Mouse (Mus musculus) hindbrain, embryonic 14.5 days (tissue): ENCODE measurements around the gene Cog1. TPM values are rescaled to one million over a fixed set of nuclear protein-coding genes. Genes with fewer than 3 reads are reported as not detected.

ENCODE experiments used
- ATAC-seq: fragments of 200-750 bp; cut with Nextera tagmentation; 2 replicates; pipeline ENCODE4 v1.8.0; 2017; ENCODE audit warnings: moderate number of reproducible peaks, mild to moderate bottlenecking, moderate TSS enrichment, moderate library complexity; ENCODE audit not compliant: low FRiP score
- DNase-seq: peaks from one replicate; pipeline ENCODE4 v3.0.0-alpha.2; 2015; ENCODE audit warnings: low spot score
- H3K27ac ChIP-seq: fragments of 300-500 bp; sonication (generic); 2 replicates; pipeline ENCODE4 v1.5.1; 2014; ENCODE audit warnings: mild to moderate bottlenecking, moderate library complexity
- H3K27me3 ChIP-seq: fragments of 300-500 bp; sonication (generic); 2 replicates; pipeline ENCODE4 v1.6.1; 2014; ENCODE audit warnings: mild to moderate bottlenecking, low read length, mixed read lengths; ENCODE audit not compliant: control insufficient read depth, insufficient read depth
- H3K36me3 ChIP-seq: fragments of 300-500 bp; sonication (generic); replicated peaks from 2 replicates; pipeline ENCODE4 v1.6.1; 2014; ENCODE audit not compliant: control insufficient read depth, insufficient read depth
- H3K4me1 ChIP-seq: fragments of 300-500 bp; sonication (generic); replicated peaks from 2 replicates; pipeline ENCODE4 v1.6.1; 2014; ENCODE audit warnings: antibody characterized with exemption, low read length, mixed read lengths; ENCODE audit not compliant: control insufficient read depth, insufficient read depth
- H3K4me2 ChIP-seq: fragments of 300-500 bp; sonication (generic); replicated peaks from 2 replicates; pipeline ENCODE4 v1.6.1; 2014; ENCODE audit warnings: mild to moderate bottlenecking, moderate library complexity
- H3K4me3 ChIP-seq: fragments of 300-500 bp; sonication (generic); replicated peaks from 2 replicates; pipeline ENCODE4 v1.5.1; 2014; ENCODE audit warnings: mild to moderate bottlenecking, low read length
- H3K9ac ChIP-seq: fragments of 300-500 bp; sonication (generic); 2 replicates; pipeline ENCODE4 v1.6.1; 2014
- H3K9me3 ChIP-seq: fragments of 300-500 bp; sonication (generic); 2 replicates; pipeline ENCODE4 v1.6.1; 2016; ENCODE audit warnings: low read length; ENCODE audit not compliant: control insufficient read depth
- WGBS: fragments of 180-500 bp; shearing (Covaris S2); extraction: QIAGEN DNeasy Blood & Tissue Kit; methylation state at CpG from one replicate; pipeline ENCODE4 v1.1.7; 2014; 5-methylcytosine and 5-hydroxymethylcytosine counted together
- polyA plus RNA-seq: library from polyadenylated mRNA; unstranded; fragments of >200 nt; fragmentation: Nextera tagmentation; extraction: Ambion mirVana; gene quantifications from 2 replicates; pipeline ENCODE4 v1.2.1, GENCODE M21; 2014

The Cog1 gene
- polyA plus RNA-seq, 1 experiment from 2014 or later: 38.0 TPM

GRCm38 (mm10) chr11:113669711-113670110 lies 20.7 kb downstream of the Cog1 start:
- Histone ChIP-seq H3K4me3 (no peak overlapping the region), H3K9ac (no peak overlapping the region), H3K27me3 (no peaks in the 10 kb centered on the region), H3K9me3 (no peaks in the 10 kb centered on the region), H3K27ac (no peak overlapping the region), H3K4me1 (no peaks in the 10 kb centered on the region), H3K4me2 (no peak overlapping the region), H3K36me3 (peaks cover 36% of the 10 kb centered on the region)
- ATAC-seq (no peak), DNase-seq (no peak)
- 82% methylated on average over 4 of the region's 4 CpGs for WGBS

- no peak overlapping the region for H3K27ac ChIP-seq
- no peaks in the 10 kb centered on the region for H3K27me3 ChIP-seq
- 89% methylated on average over 4 of the region's 4 CpGs for WGBS
- no peaks in the 10 kb centered on the region for H3K9me3 ChIP-seq
- no peak for ATAC-seq
- no peak overlapping the region for H3K4me3 ChIP-seq
- no peak overlapping the region for H3K9ac ChIP-seq
- no peaks in the 10 kb centered on the region for H3K4me1 ChIP-seq
- H3K4me2 ChIP-seq: no peak overlapping the region
- no peak for DNase-seq
- H3K36me3 ChIP-seq: peaks cover 59% of the 10 kb centered on the region
Observed at GRCm38 (mm10) chr11:113673614-113674013, 24.6 kb downstream of the Cog1 start.

- Histone ChIP-seq H3K27ac (no peak overlapping the region), H3K4me3 (no peak overlapping the region), H3K27me3 (no peaks in the 10 kb centered on the region), H3K9ac (no peak overlapping the region), H3K4me2 (no peak overlapping the region), H3K36me3 (peaks cover 59% of the 10 kb centered on the region), H3K4me1 (no peaks in the 10 kb centered on the region), H3K9me3 (no peaks in the 10 kb centered on the region)
- 85% methylated on average over 5 of the region's 5 CpGs for WGBS
- DNase-seq (no peak), ATAC-seq (no peak)
Observed at GRCm38 (mm10) chr11:113674595-113674994, 25.6 kb downstream of the Cog1 start.

GRCm38 (mm10) chr11:113676847-113677246 lies 27.9 kb downstream of the Cog1 start:
- H3K4me3 ChIP-seq: no peak overlapping the region
- no peak for DNase-seq
- H3K27me3 ChIP-seq: no peaks in the 10 kb centered on the region
- no peaks in the 10 kb centered on the region for H3K9me3 ChIP-seq
- no peak overlapping the region for H3K27ac ChIP-seq
- ATAC-seq: no peak
- no peak overlapping the region for H3K4me2 ChIP-seq
- 88% methylated on average over 2 of the region's 2 CpGs for WGBS
- peaks cover 10% of the 10 kb centered on the region for H3K4me1 ChIP-seq
- H3K9ac ChIP-seq: no peak overlapping the region
- peaks cover 48% of the 10 kb centered on the region for H3K36me3 ChIP-seq

GRCm38 (mm10) chr11:113677378-113677777 lies 28.4 kb downstream of the Cog1 start:
- no peak overlapping the region for H3K9ac ChIP-seq
- H3K36me3 ChIP-seq: peaks cover 44% of the 10 kb centered on the region
- H3K27ac ChIP-seq: no peak overlapping the region
- peaks cover 16% of the 10 kb centered on the region for H3K4me1 ChIP-seq
- no peak overlapping the region for H3K4me2 ChIP-seq
- no peak for ATAC-seq
- H3K4me3 ChIP-seq: no peak overlapping the region
- no peak for DNase-seq
- no peaks in the 10 kb centered on the region for H3K27me3 ChIP-seq
- WGBS: 88% methylated on average over 2 of the region's 2 CpGs
- H3K9me3 ChIP-seq: no peaks in the 10 kb centered on the region

- no peak for ATAC-seq
- H3K4me2 ChIP-seq: no peak overlapping the region
- no peak overlapping the region for H3K9ac ChIP-seq
- DNase-seq: no peak
- no peaks in the 10 kb centered on the region for H3K27me3 ChIP-seq
- no peaks in the 10 kb centered on the region for H3K9me3 ChIP-seq
- H3K4me1 ChIP-seq: peaks cover 23% of the 10 kb centered on the region
- no peak overlapping the region for H3K27ac ChIP-seq
- WGBS: 88% methylated on average over 8 of the region's 8 CpGs
- H3K4me3 ChIP-seq: no peak overlapping the region
- peaks cover 36% of the 10 kb centered on the region for H3K36me3 ChIP-seq
Observed at GRCm38 (mm10) chr11:113678373-113678772, 29.4 kb downstream of the Cog1 start.

- H3K9me3 ChIP-seq: no peaks in the 10 kb centered on the region
- ATAC-seq: no peak
- H3K27me3 ChIP-seq: no peaks in the 10 kb centered on the region
- no peak overlapping the region for H3K4me2 ChIP-seq
- H3K27ac ChIP-seq: no peak overlapping the region
- DNase-seq: no peak
- H3K4me1 ChIP-seq: peaks cover 35% of the 10 kb centered on the region
- H3K9ac ChIP-seq: no peak overlapping the region
- no peak overlapping the region for H3K4me3 ChIP-seq
- 96% methylated on average over 2 of the region's 2 CpGs for WGBS
- H3K36me3 ChIP-seq: peaks cover 13% of the 10 kb centered on the region
Observed at GRCm38 (mm10) chr11:113680954-113681353, 32.0 kb downstream of the Cog1 start.

GRCm38 (mm10) chr11:113681979-113682378 lies 33.0 kb downstream of the Cog1 start:
- no peaks in the 10 kb centered on the region for H3K27me3 ChIP-seq
- H3K4me3 ChIP-seq: peak overlapping the region; percentile 89; the same call in 1 of the 2 replicates
- peak overlapping the region; percentile 81 for H3K9ac ChIP-seq
- H3K36me3 ChIP-seq: peaks cover 2% of the 10 kb centered on the region
- DNase-seq: no peak
- no peak for ATAC-seq
- peak overlapping the region; percentile 90 for H3K4me2 ChIP-seq
- H3K4me1 ChIP-seq: peaks cover 35% of the 10 kb centered on the region
- H3K9me3 ChIP-seq: no peaks in the 10 kb centered on the region
- no peak overlapping the region for H3K27ac ChIP-seq

- DNase-seq (no peak), ATAC-seq (peak; percentile 37)
- peak overlapping the region; percentile 89 for H3K4me3 ChIP-seq
- WGBS: 3% methylated on average over 37 of the region's 38 CpGs
- peak overlapping the region; percentile 90 for H3K27ac ChIP-seq
- H3K36me3 ChIP-seq: peaks cover 6% of the 10 kb centered on the region
- peak overlapping the region; percentile 81 for H3K9ac ChIP-seq
- peak overlapping the region; percentile 90 for H3K4me2 ChIP-seq
- H3K9me3 ChIP-seq: no peaks in the 10 kb centered on the region
- peaks cover 35% of the 10 kb centered on the region for H3K4me1 ChIP-seq
- H3K27me3 ChIP-seq: no peaks in the 10 kb centered on the region
Observed at GRCm38 (mm10) chr11:113682897-113683626, 34.1 kb downstream of the Cog1 start.

GRCm38 (mm10) chr11:113683627-113683956 lies 34.6 kb downstream of the Cog1 start:
- peaks cover 11% of the 10 kb centered on the region for H3K36me3 ChIP-seq
- H3K4me2 ChIP-seq: peak overlapping the region; percentile 90
- peaks cover 35% of the 10 kb centered on the region for H3K4me1 ChIP-seq
- 0% methylated on average over 10 of the region's 38 CpGs for WGBS
- no peaks in the 10 kb centered on the region for H3K9me3 ChIP-seq
- H3K4me3 ChIP-seq: peak overlapping the region; percentile 89
- peak overlapping the region; percentile 81 for H3K9ac ChIP-seq
- DNase-seq: no peak
- peak; percentile 75 for ATAC-seq
- H3K27ac ChIP-seq: peak overlapping the region; percentile 90
- no peaks in the 10 kb centered on the region for H3K27me3 ChIP-seq
